Mouse (Mus musculus) C2C12 (cell line): ENCODE data around the gene Mertk.

Experiments used
- CTCF ChIP-seq: IDR thresholded peaks from one replicate; pipeline ENCODE4 v1.5.1; 2011; ENCODE audit not compliant: control insufficient read depth, insufficient read depth, insufficient read length
- MAX ChIP-seq: IDR thresholded peaks from one replicate; pipeline ENCODE4 v1.6.1; 2011; ENCODE audit warnings: mild to moderate bottlenecking, control low read depth
- MYOD1 ChIP-seq: IDR thresholded peaks from one replicate; pipeline ENCODE4 v1.6.1; 2011; ENCODE audit warnings: low read depth; ENCODE audit not compliant: control insufficient read depth, insufficient read length
- MYOG ChIP-seq: IDR thresholded peaks from one replicate; pipeline ENCODE4 v1.6.1; 2011; ENCODE audit not compliant: control insufficient read depth, insufficient read length; ENCODE audit errors: extremely low read depth
- USF1 ChIP-seq: IDR thresholded peaks from one replicate; pipeline ENCODE4 v1.6.1; 2011; ENCODE audit warnings: low read depth, mild to moderate bottlenecking, control low read depth, moderate library complexity

DNA sequence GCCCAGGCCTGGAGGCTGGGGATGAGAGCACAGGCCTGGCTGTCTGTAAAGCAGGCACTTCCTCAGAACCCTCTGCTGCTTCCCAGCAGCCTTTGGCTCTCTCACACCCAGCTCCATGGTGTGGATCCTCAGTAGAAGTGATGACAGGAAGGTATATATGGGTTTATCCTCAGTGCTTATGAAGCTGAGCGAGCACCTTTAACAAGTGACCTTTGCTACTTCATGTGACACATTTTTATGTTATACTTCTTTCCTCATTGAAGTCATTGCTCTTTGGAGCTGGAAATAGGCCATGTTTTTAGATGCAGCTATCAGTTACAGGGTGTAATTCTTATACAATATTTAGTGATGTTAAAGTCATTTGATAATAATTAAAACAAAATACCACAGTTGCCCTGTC, 67.0 kb downstream of the Mertk start:
- TF ChIP-seq CTCF, result no peak
- no peak for TF ChIP-seq MYOG
- TF ChIP-seq USF1, result no peak
- TF ChIP-seq MAX, result no peak
- TF ChIP-seq MYOD1, result no peak
